Mouse (Mus musculus) forebrain, embryonic 13.5 days (tissue): ENCODE measurements around the gene Borcs5. TPM values are rescaled to one million over a fixed set of nuclear protein-coding genes. Genes with fewer than 3 reads are reported as not detected.

Experiments
- ATAC-seq: fragments of 200-750 bp; cut with Nextera tagmentation; 2 replicates; pipeline ENCODE4 v1.8.0; 2017
- H3K27ac ChIP-seq: fragments of 300-500 bp; sonication (generic); 2 replicates; pipeline ENCODE4 v1.5.1; 2015; ENCODE audit warnings: inconsistent platforms, mild to moderate bottlenecking, moderate library complexity
- H3K27me3 ChIP-seq: fragments of 300-500 bp; sonication (generic); 2 replicates; pipeline ENCODE4 v1.6.1; 2015; ENCODE audit warnings: mild to moderate bottlenecking, inconsistent platforms
- H3K36me3 ChIP-seq: fragments of 300-500 bp; sonication (generic); 2 replicates; pipeline ENCODE4 v1.6.1; 2015; ENCODE audit warnings: mild to moderate bottlenecking, inconsistent platforms; ENCODE audit not compliant: poor library complexity, severe bottlenecking
- H3K4me1 ChIP-seq: fragments of 300-500 bp; sonication (generic); 2 replicates; pipeline ENCODE4 v1.6.1; 2015; ENCODE audit warnings: inconsistent platforms
- H3K4me2 ChIP-seq: fragments of 300-500 bp; sonication (generic); 2 replicates; pipeline ENCODE4 v1.6.1; 2015; ENCODE audit warnings: inconsistent platforms, mild to moderate bottlenecking, moderate library complexity
- H3K4me3 ChIP-seq: fragments of 300-500 bp; sonication (generic); 2 replicates; pipeline ENCODE4 v1.5.1; 2015; ENCODE audit warnings: mild to moderate bottlenecking, inconsistent platforms
- H3K9ac ChIP-seq: fragments of 300-500 bp; sonication (generic); 2 replicates; pipeline ENCODE4 v1.6.1; 2015; ENCODE audit warnings: mild to moderate bottlenecking, inconsistent platforms
- H3K9me3 ChIP-seq: fragments of 300-500 bp; sonication (generic); replicated peaks from 2 replicates; pipeline ENCODE4 v1.6.1; 2016; ENCODE audit warnings: inconsistent platforms
- whole genome bisulfite sequencing: fragments of 180-500 bp; shearing (Covaris S2); methylation state at CpG from one replicate; pipeline ENCODE4 v1.1.7; 2015; 5-methylcytosine and 5-hydroxymethylcytosine counted together
- polyA plus RNA-seq: library from polyadenylated mRNA; unstranded; fragments of >200 nt; fragmentation: Nextera tagmentation; extraction: Ambion mirVana; gene quantifications from 2 replicates; pipeline ENCODE4 v1.2.1, GENCODE M21; 2015

The Borcs5 gene
- polyA plus RNA-seq, 1 experiment from 2014 or later: 40.2 TPM

GRCm38 (mm10) chr6:134684354-134684915, 45.1 kb downstream of the Borcs5 start:
- Histone ChIP-seq H3K4me1 (no peaks in the 10 kb centered on the region), H3K4me3 (no peak overlapping the region), H3K27ac (no peak overlapping the region), H3K9ac (no peak overlapping the region), H3K9me3 (no peaks in the 10 kb centered on the region), H3K27me3 (no peaks in the 10 kb centered on the region), H3K4me2 (no peak overlapping the region), H3K36me3 (peaks cover 3% of the 10 kb centered on the region; the same call in 1 of the 2 replicates)
- WGBS: 84% methylated on average over 6 of the region's 6 CpGs
- 0 out of 2 replicates have a peak, but pooled peaks have one; percentile 30 for ATAC-seq

- Histone ChIP-seq H3K27me3 (no peaks in the 10 kb centered on the region), H3K9ac (no peak overlapping the region), H3K9me3 (no peaks in the 10 kb centered on the region), H3K27ac (no peak overlapping the region), H3K36me3 (peaks cover 3% of the 10 kb centered on the region; the same call in 1 of the 2 replicates), H3K4me3 (no peak overlapping the region), H3K4me2 (no peak overlapping the region), H3K4me1 (no peaks in the 10 kb centered on the region)
- WGBS: 60% methylated on average over 2 of the region's 2 CpGs
- ATAC-seq: no peak
Measured at GRCm38 (mm10) chr6:134685040-134685439, 45.7 kb downstream of the Borcs5 start.

- 75% methylated on average over 6 of the region's 6 CpGs for WGBS
- no peaks in the 10 kb centered on the region for H3K27me3 ChIP-seq
- H3K4me1 ChIP-seq: no peaks in the 10 kb centered on the region
- peaks cover 3% of the 10 kb centered on the region; the same call in 1 of the 2 replicates for H3K36me3 ChIP-seq
- no peak overlapping the region for H3K9ac ChIP-seq
- no peak overlapping the region for H3K27ac ChIP-seq
- H3K4me3 ChIP-seq: no peak overlapping the region
- no peak overlapping the region for H3K4me2 ChIP-seq
- no peak for ATAC-seq
- H3K9me3 ChIP-seq: no peaks in the 10 kb centered on the region
Measured at GRCm38 (mm10) chr6:134685515-134685914, 46.2 kb downstream of the Borcs5 start.

GRCm38 (mm10) chr6:134694498-134694897, 55.2 kb downstream of the Borcs5 start:
- ATAC-seq: no peak
- Histone ChIP-seq H3K27ac (no peak overlapping the region), H3K4me1 (no peaks in the 10 kb centered on the region), H3K36me3 (no peaks in the 10 kb centered on the region), H3K9ac (no peak overlapping the region), H3K9me3 (no peaks in the 10 kb centered on the region), H3K4me2 (no peak overlapping the region), H3K27me3 (no peaks in the 10 kb centered on the region), H3K4me3 (no peak overlapping the region)
- 88% methylated on average over 6 of the region's 6 CpGs for whole genome bisulfite sequencing

GRCm38 (mm10) chr6:134694988-134695387, 55.7 kb downstream of the Borcs5 start:
- H3K9me3 ChIP-seq: no peaks in the 10 kb centered on the region
- H3K4me3 ChIP-seq: no peak overlapping the region
- no peak for ATAC-seq
- 100% methylated on average over 3 of the region's 3 CpGs for WGBS
- H3K9ac ChIP-seq: no peak overlapping the region
- H3K4me2 ChIP-seq: no peak overlapping the region
- no peak overlapping the region for H3K27ac ChIP-seq
- no peaks in the 10 kb centered on the region for H3K27me3 ChIP-seq
- no peaks in the 10 kb centered on the region for H3K36me3 ChIP-seq
- H3K4me1 ChIP-seq: no peaks in the 10 kb centered on the region

- ATAC-seq: no peak
- no peaks in the 10 kb centered on the region for H3K27me3 ChIP-seq
Measured at GRCm38 (mm10) chr6:134695625-134696024, 56.3 kb downstream of the Borcs5 start.

GRCm38 (mm10) chr6:134696146-134696545, 56.8 kb downstream of the Borcs5 start:
- H3K4me1 ChIP-seq: peaks cover 9% of the 10 kb centered on the region
- no peaks in the 10 kb centered on the region for H3K9me3 ChIP-seq
- H3K4me2 ChIP-seq: no peak overlapping the region
- H3K4me3 ChIP-seq: no peak overlapping the region
- WGBS: 77% methylated on average over 4 of the region's 4 CpGs
- no peak overlapping the region for H3K27ac ChIP-seq
- no peak for ATAC-seq
- no peaks in the 10 kb centered on the region for H3K36me3 ChIP-seq
- H3K9ac ChIP-seq: no peak overlapping the region
- no peaks in the 10 kb centered on the region for H3K27me3 ChIP-seq

More at GRCm38 (mm10) chr6:134695625-134696024, 56.3 kb downstream of the Borcs5 start:
- no peak overlapping the region for H3K27ac ChIP-seq
- no peak overlapping the region for H3K4me3 ChIP-seq
- H3K36me3 ChIP-seq: no peaks in the 10 kb centered on the region
- peaks cover 4% of the 10 kb centered on the region for H3K4me1 ChIP-seq
- H3K9me3 ChIP-seq: no peaks in the 10 kb centered on the region
- no peak overlapping the region for H3K4me2 ChIP-seq
- 84% methylated on average over 3 of the region's 3 CpGs for whole genome bisulfite sequencing
- H3K9ac ChIP-seq: no peak overlapping the region

- Histone ChIP-seq H3K9me3 (no peaks in the 10 kb centered on the region), H3K27me3 (no peaks in the 10 kb centered on the region), H3K4me1 (peaks cover 11% of the 10 kb centered on the region), H3K4me3 (no peak overlapping the region), H3K36me3 (no peaks in the 10 kb centered on the region), H3K9ac (no peak overlapping the region), H3K4me2 (no peak overlapping the region), H3K27ac (no peak overlapping the region)
- no peak for ATAC-seq
- 84% methylated on average over 2 of the region's 2 CpGs for WGBS
Measured at GRCm38 (mm10) chr6:134696554-134696953, 57.2 kb downstream of the Borcs5 start.

GRCm38 (mm10) chr6:134698243-134698642, 58.9 kb downstream of the Borcs5 start:
- no peak overlapping the region for H3K27ac ChIP-seq
- 95% methylated on average over 5 of the region's 5 CpGs for whole genome bisulfite sequencing
- no peaks in the 10 kb centered on the region; the same call in 1 of the 2 replicates for H3K36me3 ChIP-seq
- no peak overlapping the region for H3K4me2 ChIP-seq
- H3K4me1 ChIP-seq: peaks cover 11% of the 10 kb centered on the region
- H3K4me3 ChIP-seq: no peak overlapping the region
- no peak overlapping the region for H3K9ac ChIP-seq
- H3K27me3 ChIP-seq: no peaks in the 10 kb centered on the region
- no peaks in the 10 kb centered on the region for H3K9me3 ChIP-seq
- no peak for ATAC-seq

GRCm38 (mm10) chr6:134700451-134701210, 61.3 kb downstream of the Borcs5 start:
- WGBS: 46% methylated on average over 8 of the region's 8 CpGs
- ATAC-seq: no peak

GRCm38 (mm10) chr6:134701211-134701602, 61.9 kb downstream of the Borcs5 start:
- 91% methylated on average over 6 of the region's 6 CpGs for WGBS
- no peaks in the 10 kb centered on the region; the same call in 1 of the 2 replicates for H3K36me3 ChIP-seq
- no peaks in the 10 kb centered on the region for H3K27me3 ChIP-seq
- H3K9ac ChIP-seq: no peak overlapping the region
- H3K4me1 ChIP-seq: peaks cover 11% of the 10 kb centered on the region
- no peak overlapping the region for H3K27ac ChIP-seq
- ATAC-seq: no peak
- no peaks in the 10 kb centered on the region for H3K9me3 ChIP-seq
- H3K4me3 ChIP-seq: no peak overlapping the region
- H3K4me2 ChIP-seq: no peak overlapping the region

More at GRCm38 (mm10) chr6:134700451-134701210, 61.3 kb downstream of the Borcs5 start:
- H3K4me2 ChIP-seq: no peak overlapping the region
- no peaks in the 10 kb centered on the region for H3K27me3 ChIP-seq
- H3K9me3 ChIP-seq: no peaks in the 10 kb centered on the region
- H3K4me3 ChIP-seq: no peak overlapping the region
- no peak overlapping the region for H3K9ac ChIP-seq
- H3K36me3 ChIP-seq: no peaks in the 10 kb centered on the region; the same call in 1 of the 2 replicates
- peaks cover 11% of the 10 kb centered on the region for H3K4me1 ChIP-seq
- H3K27ac ChIP-seq: peak overlapping the region; percentile 54; the same call in 1 of the 2 replicates

GRCm38 (mm10) chr6:134702184-134702583, 62.9 kb downstream of the Borcs5 start:
- no peaks in the 10 kb centered on the region for H3K27me3 ChIP-seq
- 93% methylated on average over 7 of the region's 7 CpGs for WGBS
- H3K9me3 ChIP-seq: no peaks in the 10 kb centered on the region
- no peak overlapping the region for H3K4me3 ChIP-seq
- ATAC-seq: no peak
- peaks cover 11% of the 10 kb centered on the region for H3K4me1 ChIP-seq
- H3K9ac ChIP-seq: no peak overlapping the region
- H3K4me2 ChIP-seq: no peak overlapping the region
- H3K27ac ChIP-seq: no peak overlapping the region
- H3K36me3 ChIP-seq: no peaks in the 10 kb centered on the region; the same call in 1 of the 2 replicates
